Mouse (Mus musculus) central nervous system, embryonic 18 days (tissue): ENCODE results near the gene Tmem218. TPM values are rescaled to one million over a fixed set of nuclear protein-coding genes. Genes with fewer than 3 reads are reported as not detected.

Source experiments
- polyA plus RNA-seq: library from polyadenylated mRNA; depleted of rRNA; stranded (reverse); fragments of >200 nt; gene quantifications from 2 replicates; pipeline ENCODE4 v1.2.3, GENCODE M21; 2012; rRNA removed

The Tmem218 gene
- polyA plus RNA-seq: 4.1 and 4.6 TPM in 2 replicates

GRCm38 (mm10) chr9:37207929-37208411, at the start of gene Tmem218:
Gene Tmem218, plus strand, starts transcription at chr9:37208223.

GRCm38 (mm10) chr9:37255149-37255888, 47.3 kb downstream of the Tmem218 start, which contains the start of gene Slc37a2:
Gene Slc37a2, minus strand, starts transcription at chr9:37255738.

Other genes starting within 250 kb of the Tmem218 start
- gene Pknox2, start 60.8 kb upstream of the Tmem218 start, polyA plus RNA-seq: 32.7 and 33.2 TPM in 2 replicates
- 1.4 and 2.7 TPM in 2 replicates for gene Slc37a2, start 47.5 kb downstream of the Tmem218 start, polyA plus RNA-seq
- gene Ccdc15, start 140.2 kb downstream of the Tmem218 start, polyA plus RNA-seq: 2.6 and 3.1 TPM in 2 replicates
- 19.7 and 20.5 TPM in 2 replicates for gene Hepacam, start 159.1 kb downstream of the Tmem218 start, polyA plus RNA-seq
- 4.1 and 4.9 TPM in 2 replicates for gene Robo4, start 193.7 kb downstream of the Tmem218 start, polyA plus RNA-seq
- 5.2 and 8.2 TPM in 2 replicates for gene Robo3, start 225.0 kb downstream of the Tmem218 start, polyA plus RNA-seq